Mouse (Mus musculus): ENCODE data around the gene Pbp2. TPM values are rescaled to one million over a fixed set of nuclear protein-coding genes. Genes with fewer than 3 reads are reported as not detected.

The Pbp2 gene
- polyA plus RNA-seq, 1 experiment from 2014 or later, result not detected

GRCm38 (mm10) chr6:135296267-135296666 lies 13.9 kb downstream of the Pbp2 start:
- no peak for DNase-seq (ENCODE audit: low spot score)
- 85% methylated on average over 17 of the region's 17 CpGs for WGBS
- H3K27ac ChIP-seq, result no peak overlapping the region
- no peaks in the 10 kb centered on the region for H3K36me3 ChIP-seq
- H3K4me1 ChIP-seq (replicated peaks), result 0 out of 2 replicates have a peak, but pooled peaks cover 3% of the 10 kb centered on the region
- H3K27me3 ChIP-seq (ENCODE audit: insufficient read depth, poor library complexity, severe bottlenecking), result no peaks in the 10 kb centered on the region
- H3K9me3 ChIP-seq, result no peaks in the 10 kb centered on the region
- no peak overlapping the region for H3K4me3 ChIP-seq

DNA sequence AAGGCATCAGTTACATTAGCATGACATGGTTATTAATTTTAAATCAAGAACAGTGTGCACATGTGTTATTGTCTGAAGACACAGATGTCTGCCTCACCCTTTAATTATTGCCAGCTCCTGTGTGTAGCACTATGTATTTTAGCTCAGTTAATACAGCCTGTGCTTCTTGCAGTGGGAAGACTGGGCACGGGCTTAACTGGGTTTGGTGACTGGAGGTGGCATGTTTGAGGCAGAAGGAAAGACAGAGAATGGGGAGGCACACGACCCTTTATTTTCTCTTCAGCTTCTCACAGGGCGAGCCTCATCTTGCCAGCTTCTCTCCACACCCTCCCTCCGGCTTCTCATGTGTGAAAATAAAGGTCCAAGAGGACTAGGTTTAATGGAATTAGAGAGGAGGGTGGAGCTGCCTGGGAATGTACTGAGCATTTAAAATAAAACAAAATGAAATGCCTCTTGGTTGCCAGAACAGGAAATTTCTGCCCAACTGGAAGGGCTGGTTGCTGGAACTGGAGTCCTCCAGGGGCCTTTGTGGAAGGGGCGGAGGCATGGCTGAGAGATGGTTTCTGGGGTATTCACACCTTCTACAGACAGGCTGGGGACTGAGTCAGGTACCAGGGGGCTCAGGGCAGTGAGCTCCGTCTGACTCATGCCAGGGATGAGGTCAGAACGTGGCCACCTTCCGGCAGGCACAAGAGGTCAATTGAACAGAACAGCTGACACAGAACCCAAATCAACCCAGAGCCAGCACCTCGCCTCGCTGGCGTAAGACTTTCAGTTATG lies 14.9 kb downstream of the Pbp2 start:
- Histone ChIP-seq H3K9me3 (no peaks in the 10 kb centered on the region), H3K4me1 (replicated peaks) (0 out of 2 replicates have a peak, but pooled peaks cover 3% of the 10 kb centered on the region), H3K27me3 (ENCODE audit: insufficient read depth, poor library complexity, severe bottlenecking) (no peaks in the 10 kb centered on the region), H3K27ac (no peak overlapping the region), H3K36me3 (no peaks in the 10 kb centered on the region), H3K4me3 (no peak overlapping the region)
- DNase-seq (ENCODE audit: low spot score), result no peak
- 78% methylated on average over 11 of the region's 11 CpGs for WGBS

DNA sequence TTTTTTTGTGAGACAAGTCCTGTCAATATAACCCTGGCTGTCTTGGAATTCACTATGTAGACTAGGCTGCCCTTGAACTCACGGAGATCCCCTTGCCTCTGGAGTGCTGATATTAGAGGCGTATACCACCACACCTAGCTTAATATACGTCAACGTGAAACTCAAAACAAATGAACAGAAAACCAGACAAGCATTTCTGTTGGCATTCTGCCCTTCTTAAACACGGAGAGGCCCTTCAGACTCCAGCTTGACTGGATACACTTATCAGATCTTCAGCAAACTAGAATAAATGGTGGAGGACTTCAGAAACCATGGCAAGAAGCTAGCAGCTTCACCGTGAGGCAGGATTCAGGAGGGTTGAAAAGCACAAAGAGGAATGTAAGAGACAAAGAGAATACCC lies 16.1 kb downstream of the Pbp2 start:
- no peak overlapping the region for H3K27ac ChIP-seq
- H3K9me3 ChIP-seq, result no peaks in the 10 kb centered on the region
- H3K4me3 ChIP-seq, result no peak overlapping the region
- no peaks in the 10 kb centered on the region for H3K27me3 ChIP-seq (ENCODE audit: insufficient read depth, poor library complexity, severe bottlenecking)
- H3K4me1 ChIP-seq (replicated peaks), result 0 out of 2 replicates have a peak, but pooled peaks cover 3% of the 10 kb centered on the region
- 89% methylated on average over 6 of the region's 6 CpGs for WGBS
- H3K36me3 ChIP-seq, result no peaks in the 10 kb centered on the region
- no peak for DNase-seq (ENCODE audit: low spot score)

DNA sequence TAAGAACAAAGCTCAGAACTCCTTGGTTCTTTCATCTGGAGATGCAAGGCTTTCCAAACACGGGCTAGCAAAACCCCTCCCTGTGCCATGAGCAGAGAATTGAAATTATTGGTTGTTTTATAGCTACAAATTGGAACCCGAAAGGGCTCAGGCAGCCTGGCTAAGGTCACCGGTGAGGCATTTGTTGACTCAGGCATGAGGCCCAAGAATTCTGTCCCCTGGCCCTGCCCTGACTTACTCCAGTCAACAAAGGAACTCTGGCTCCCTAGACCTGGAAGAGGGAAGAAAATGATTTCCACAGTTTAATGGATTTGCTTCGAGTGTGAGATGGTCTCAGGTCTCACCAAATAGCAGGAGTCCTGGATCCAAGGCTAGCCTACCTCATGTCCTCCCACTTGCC lies 17.8 kb downstream of the Pbp2 start:
- H3K27me3 ChIP-seq (ENCODE audit: insufficient read depth, poor library complexity, severe bottlenecking), result no peaks in the 10 kb centered on the region
- 77% methylated on average over 4 of the region's 4 CpGs for WGBS
- no peaks in the 10 kb centered on the region for H3K36me3 ChIP-seq
- H3K27ac ChIP-seq, result no peak overlapping the region
- H3K9me3 ChIP-seq, result no peaks in the 10 kb centered on the region
- H3K4me1 ChIP-seq (replicated peaks), result 0 out of 2 replicates have a peak, but pooled peaks cover 3% of the 10 kb centered on the region
- no peak overlapping the region for H3K4me3 ChIP-seq
- DNase-seq (ENCODE audit: low spot score), result no peak

DNA sequence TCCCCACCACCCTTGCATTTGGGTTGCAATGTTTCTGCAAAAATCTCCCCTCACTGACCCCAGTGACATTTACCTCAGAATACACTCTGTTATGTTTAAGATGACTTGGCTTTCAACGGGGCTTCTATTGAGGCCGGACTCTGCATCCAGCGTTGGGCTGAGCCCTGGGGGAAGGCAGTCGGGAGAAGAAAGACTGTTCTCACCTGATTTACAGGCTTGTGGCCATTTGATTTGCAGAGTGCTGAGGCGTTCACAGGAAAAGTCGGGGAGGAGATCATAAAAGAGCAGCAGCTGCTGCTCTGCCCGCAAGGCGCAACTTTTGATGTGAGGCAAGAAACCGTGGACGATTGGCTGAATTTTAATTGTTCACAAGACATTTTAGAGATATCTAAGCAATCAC lies 30.3 kb downstream of the Pbp2 start:
- no peak for DNase-seq (ENCODE audit: low spot score)
- no peak overlapping the region for H3K27ac ChIP-seq
- no peak overlapping the region for H3K4me3 ChIP-seq
- no peaks in the 10 kb centered on the region for H3K27me3 ChIP-seq (ENCODE audit: insufficient read depth, poor library complexity, severe bottlenecking)
- H3K36me3 ChIP-seq, result no peaks in the 10 kb centered on the region
- peaks cover 14% of the 10 kb centered on the region for H3K4me1 ChIP-seq (replicated peaks)
- no peaks in the 10 kb centered on the region for H3K9me3 ChIP-seq
- WGBS, result 56% methylated on average over 10 of the region's 10 CpGs

GRCm38 (mm10) chr6:135279286-135279685 lies 30.9 kb downstream of the Pbp2 start:
- WGBS, result 69% methylated on average over 5 of the region's 5 CpGs
- Histone ChIP-seq H3K9me3 (no peaks in the 10 kb centered on the region), H3K36me3 (no peaks in the 10 kb centered on the region), H3K27ac (no peak overlapping the region), H3K27me3 (ENCODE audit: insufficient read depth, poor library complexity, severe bottlenecking) (no peaks in the 10 kb centered on the region), H3K4me1 (replicated peaks) (peaks cover 14% of the 10 kb centered on the region), H3K4me3 (no peak overlapping the region)
- no peak for DNase-seq (ENCODE audit: low spot score)

DNA sequence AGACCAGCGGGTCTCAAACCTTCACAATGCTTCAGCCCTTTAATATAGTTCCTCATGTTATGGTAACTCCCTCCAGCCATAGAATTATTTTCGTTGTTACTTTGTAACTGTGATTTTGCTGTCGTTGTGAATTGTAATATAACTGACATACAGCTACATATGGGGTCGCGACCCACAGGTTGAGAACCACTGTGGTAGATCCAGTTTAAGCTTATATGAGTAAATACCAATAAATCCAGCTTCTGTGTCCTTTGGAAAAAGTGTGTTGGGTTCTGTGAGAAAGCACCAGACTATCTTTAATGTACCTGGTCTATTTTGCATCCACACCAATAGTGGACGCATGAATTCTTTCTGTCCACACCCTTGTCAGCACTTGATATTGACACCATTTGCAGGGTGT lies 31.9 kb downstream of the Pbp2 start:
- peaks cover 14% of the 10 kb centered on the region for H3K4me1 ChIP-seq (replicated peaks)
- H3K27ac ChIP-seq, result no peak overlapping the region
- no peak for DNase-seq (ENCODE audit: low spot score)
- H3K9me3 ChIP-seq, result no peaks in the 10 kb centered on the region
- H3K27me3 ChIP-seq (ENCODE audit: insufficient read depth, poor library complexity, severe bottlenecking), result no peaks in the 10 kb centered on the region
- no peaks in the 10 kb centered on the region for H3K36me3 ChIP-seq
- 89% methylated on average over 6 of the region's 6 CpGs for WGBS
- no peak overlapping the region for H3K4me3 ChIP-seq

DNA sequence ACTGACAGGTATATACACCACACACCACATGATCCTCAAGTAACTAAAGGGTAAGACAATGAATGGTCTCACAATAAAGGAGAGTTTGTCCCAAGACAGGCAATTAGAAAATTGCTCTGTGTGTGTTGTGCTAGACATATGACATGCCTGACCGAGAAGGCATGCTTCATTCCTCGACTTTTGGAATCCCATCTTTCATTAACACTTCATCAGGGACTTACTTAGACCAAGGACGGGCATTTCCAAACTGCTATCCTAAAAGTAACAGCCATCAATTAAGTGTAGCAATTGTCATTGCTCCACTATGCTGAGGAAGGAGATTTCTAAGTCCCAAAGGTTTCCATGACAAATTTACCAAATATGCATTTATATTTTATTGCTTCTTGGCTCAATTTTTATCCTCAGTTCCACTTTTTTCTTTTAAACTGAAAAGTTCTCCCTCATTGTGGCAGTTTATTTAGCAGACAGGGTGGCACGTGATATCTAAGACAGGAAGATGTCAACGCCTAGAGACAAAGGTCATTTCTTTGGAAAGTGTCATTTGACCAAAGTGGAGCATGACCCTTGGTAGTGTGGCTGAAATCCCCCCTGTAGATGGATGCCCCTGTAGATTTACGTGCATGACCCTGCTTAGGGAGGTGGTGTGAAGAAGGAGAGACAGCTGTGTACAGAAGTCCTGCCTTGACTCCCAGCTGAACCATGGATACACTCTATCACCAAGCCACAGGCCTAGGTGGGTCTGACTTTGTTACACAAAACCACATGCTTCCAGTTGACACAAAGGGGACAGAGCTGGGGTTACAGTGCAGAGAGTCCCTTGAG lies 33.5 kb downstream of the Pbp2 start:
- H3K4me1 ChIP-seq (replicated peaks), result peaks cover 19% of the 10 kb centered on the region
- H3K9me3 ChIP-seq, result no peaks in the 10 kb centered on the region
- no peak overlapping the region for H3K4me3 ChIP-seq
- 69% methylated on average over 6 of the region's 6 CpGs for WGBS
- no peak overlapping the region for H3K27ac ChIP-seq
- DNase-seq (ENCODE audit: low spot score), result no peak
- H3K36me3 ChIP-seq, result no peaks in the 10 kb centered on the region
- no peaks in the 10 kb centered on the region for H3K27me3 ChIP-seq (ENCODE audit: insufficient read depth, poor library complexity, severe bottlenecking)

GRCm38 (mm10) chr6:135275231-135275630 lies 35.0 kb downstream of the Pbp2 start:
- H3K4me3 ChIP-seq, result no peak overlapping the region
- 75% methylated on average over 4 of the region's 4 CpGs for WGBS
- no peak for DNase-seq (ENCODE audit: low spot score)

DNA sequence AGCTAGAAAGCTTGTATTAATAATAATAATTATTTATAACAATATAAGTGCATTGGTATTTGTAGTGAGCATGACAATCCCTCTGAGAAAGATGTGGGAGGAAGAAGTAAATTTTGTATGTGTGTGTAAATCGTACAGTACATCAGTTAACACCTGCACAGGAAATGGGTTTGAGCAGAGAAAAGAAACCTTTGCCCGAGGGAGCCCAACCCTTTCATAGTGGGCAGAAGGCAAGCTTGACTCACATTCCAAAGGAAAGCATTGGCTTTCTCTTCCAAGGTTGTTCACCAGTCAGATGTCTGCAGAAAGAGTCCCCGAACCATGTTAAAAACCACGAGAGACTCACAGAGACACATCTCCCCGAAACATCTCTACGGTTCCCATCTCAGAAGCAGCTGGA lies 37.1 kb downstream of the Pbp2 start:
- no peak for DNase-seq (ENCODE audit: low spot score)
- Histone ChIP-seq H3K4me3 (no peak overlapping the region), H3K4me1 (replicated peaks) (peaks cover 27% of the 10 kb centered on the region), H3K27me3 (ENCODE audit: insufficient read depth, poor library complexity, severe bottlenecking) (no peaks in the 10 kb centered on the region), H3K27ac (no peak overlapping the region), H3K36me3 (no peaks in the 10 kb centered on the region), H3K9me3 (no peaks in the 10 kb centered on the region)
- 96% methylated on average over 6 of the region's 6 CpGs for WGBS

More at GRCm38 (mm10) chr6:135275231-135275630, 35.0 kb downstream of the Pbp2 start:
- Histone ChIP-seq H3K9me3 (no peaks in the 10 kb centered on the region), H3K36me3 (no peaks in the 10 kb centered on the region), H3K27ac (peak overlapping the region; percentile 30; the same call in 1 of the 2 replicates), H3K27me3 (ENCODE audit: insufficient read depth, poor library complexity, severe bottlenecking) (no peaks in the 10 kb centered on the region), H3K4me1 (replicated peaks) (peaks cover 30% of the 10 kb centered on the region)

GRCm38 (mm10) chr6:135271761-135272160 lies 38.4 kb downstream of the Pbp2 start:
- H3K36me3 ChIP-seq, result no peaks in the 10 kb centered on the region
- no peak for DNase-seq (ENCODE audit: low spot score)
- WGBS, result 71% methylated on average over 2 of the region's 2 CpGs
- peaks cover 32% of the 10 kb centered on the region for H3K4me1 ChIP-seq (replicated peaks)
- H3K9me3 ChIP-seq, result no peaks in the 10 kb centered on the region
- no peak overlapping the region for H3K27ac ChIP-seq
- H3K27me3 ChIP-seq (ENCODE audit: insufficient read depth, poor library complexity, severe bottlenecking), result no peaks in the 10 kb centered on the region
- no peak overlapping the region for H3K4me3 ChIP-seq

GRCm38 (mm10) chr6:135269626-135270025 lies 40.6 kb downstream of the Pbp2 start:
- DNase-seq (ENCODE audit: low spot score), result no peak
- Histone ChIP-seq H3K27ac (no peak overlapping the region), H3K4me3 (no peak overlapping the region), H3K9me3 (no peaks in the 10 kb centered on the region), H3K36me3 (no peaks in the 10 kb centered on the region), H3K27me3 (ENCODE audit: insufficient read depth, poor library complexity, severe bottlenecking) (no peaks in the 10 kb centered on the region), H3K4me1 (replicated peaks) (peaks cover 33% of the 10 kb centered on the region)
- WGBS, result 56% methylated on average over 6 of the region's 6 CpGs

DNA sequence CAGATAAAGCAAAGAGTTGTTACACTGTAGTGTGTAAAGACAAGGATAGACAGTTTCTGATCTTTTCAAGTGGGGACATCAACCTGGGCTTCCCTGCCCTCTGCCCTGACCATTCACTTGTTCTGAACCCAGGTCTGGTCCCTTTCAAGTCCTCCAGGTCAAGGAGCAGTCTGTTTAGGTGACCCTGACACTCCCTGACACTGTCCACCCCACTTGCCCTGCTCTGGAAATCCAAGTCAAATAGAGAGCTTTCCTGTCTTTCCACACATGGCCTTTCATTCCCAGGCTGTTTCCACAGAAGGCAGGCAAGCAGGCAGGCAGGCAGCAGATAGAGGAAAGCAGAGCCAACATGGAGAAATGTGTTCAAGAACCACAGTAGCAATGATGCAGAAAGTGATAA lies 41.8 kb downstream of the Pbp2 start:
- DNase-seq (ENCODE audit: low spot score), result no peak
- Histone ChIP-seq H3K36me3 (no peaks in the 10 kb centered on the region), H3K4me3 (no peak overlapping the region), H3K9me3 (0 out of 2 replicates have a peak, but pooled peaks cover 7% of the 10 kb centered on the region), H3K4me1 (replicated peaks) (peaks cover 33% of the 10 kb centered on the region), H3K27me3 (ENCODE audit: insufficient read depth, poor library complexity, severe bottlenecking) (no peaks in the 10 kb centered on the region), H3K27ac (no peak overlapping the region)
